Mouse (Mus musculus) layer of hippocampus, postnatal 14 days (tissue): Measurements from ENCODE around the gene Hdgfl3. TPM values are rescaled to one million over a fixed set of nuclear protein-coding genes. Genes with fewer than 3 reads are reported as not detected.

Source experiments
- DNase-seq, 2 experiments: peaks; one replicate each; pipeline ENCODE4 v3.0.0; 2021 to 2022; ENCODE audit warnings: low spot score in 2 of 2, mixed read lengths in 1 of 2
- total RNA-seq, 2 experiments: library from RNA; stranded (reverse); gene quantifications; 2 replicates each; pipeline ENCODE4 v1.2.3; 2021

The Hdgfl3 gene
- total RNA-seq, 2 experiments from 2014 or later = 54.9 to 58.9 TPM

DNA sequence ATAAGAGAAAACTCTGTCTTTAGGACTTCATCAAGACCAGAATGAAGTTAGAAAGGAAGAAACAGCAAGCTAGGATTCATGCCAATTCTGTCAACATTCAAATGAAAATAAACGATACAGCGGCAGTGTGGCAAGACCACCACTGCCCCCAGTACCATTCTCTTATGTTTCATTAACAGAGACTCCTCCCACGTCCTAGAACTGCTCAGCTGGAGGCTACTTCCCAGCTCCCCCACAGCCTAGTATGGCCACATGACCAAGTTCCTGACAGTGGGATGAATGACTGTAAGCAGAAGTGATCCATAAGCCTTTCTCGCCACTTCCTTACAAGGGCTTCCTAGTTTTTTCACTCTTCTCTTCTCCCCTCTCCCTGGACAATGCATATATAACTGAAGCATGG is 30.2 kb downstream of the Hdgfl3 start:
- no peak for DNase-seq

GRCm38 (mm10) chr7:81899361-81899760 is 34.9 kb downstream of the Hdgfl3 start:
- no peak for DNase-seq

GRCm38 (mm10) chr7:81885128-81885527 is 49.1 kb downstream of the Hdgfl3 start:
- DNase-seq = no peak

DNA sequence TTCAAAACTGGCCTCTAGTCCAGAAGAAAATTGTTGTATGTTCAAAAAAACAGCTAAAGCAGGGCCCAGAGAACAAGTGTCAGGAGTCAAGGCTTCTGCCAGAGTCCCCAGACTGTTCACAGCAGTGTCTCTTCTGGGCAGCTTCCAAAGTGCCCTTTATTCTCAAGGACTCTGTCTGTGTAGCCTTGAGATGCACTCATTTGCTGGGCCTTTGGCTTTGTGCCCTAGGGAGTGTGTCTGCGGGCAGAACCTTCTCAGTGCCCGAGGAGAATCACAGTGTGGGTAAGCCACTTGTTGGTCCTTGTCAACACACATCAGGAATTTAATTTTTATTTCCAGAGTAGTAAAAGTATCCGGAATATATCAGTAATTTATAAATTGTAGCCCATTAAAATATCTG is 52.7 kb downstream of the Hdgfl3 start:
- no peak for DNase-seq

DNA sequence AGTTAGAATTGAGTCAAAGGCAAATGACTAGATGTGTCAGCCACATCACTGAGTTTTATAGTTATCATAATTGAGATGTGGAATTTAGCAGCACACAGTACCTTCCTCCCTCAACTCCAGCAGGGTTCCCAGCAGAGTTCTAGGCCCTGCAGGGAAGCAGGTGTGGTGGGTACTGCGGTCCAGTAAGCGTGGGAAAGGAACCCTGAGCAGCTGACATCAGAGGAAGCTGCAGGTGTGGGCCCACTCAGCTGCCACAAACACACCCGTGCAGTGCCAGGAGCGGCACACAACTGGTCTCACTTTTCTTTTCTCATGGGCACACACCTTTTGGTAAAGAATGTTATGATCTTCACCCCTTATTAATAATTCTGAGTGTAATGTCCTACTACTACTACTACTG is 53.5 kb downstream of the Hdgfl3 start:
- no peak for DNase-seq

- no peak for DNase-seq
Observed at GRCm38 (mm10) chr7:81880286-81880685, 54.0 kb downstream of the Hdgfl3 start.

- no peak for DNase-seq
Observed at GRCm38 (mm10) chr7:81875372-81875771, 58.9 kb downstream of the Hdgfl3 start.

DNA sequence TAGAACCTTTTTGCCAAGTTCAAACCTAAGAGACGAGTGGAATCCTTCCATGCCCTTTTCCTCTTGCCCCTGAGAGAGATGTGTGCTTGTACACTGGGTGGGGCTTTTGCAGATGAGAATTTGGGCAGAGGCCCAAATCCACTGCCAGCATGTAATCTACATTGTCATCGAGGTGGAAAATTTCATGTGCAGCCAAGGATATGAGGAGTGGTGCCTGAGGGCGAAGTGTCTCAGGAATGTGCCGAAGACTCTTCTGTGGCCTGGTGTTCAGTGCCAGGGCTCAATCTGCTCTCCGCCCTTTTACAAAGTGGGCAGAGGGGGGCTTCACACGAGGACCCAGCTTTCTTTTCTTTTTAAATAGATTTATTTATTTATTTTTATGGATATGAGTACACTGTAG is 59.6 kb downstream of the Hdgfl3 start:
- DNase-seq = no peak

- no peak for DNase-seq
Observed at GRCm38 (mm10) chr7:81873807-81874206, 60.5 kb downstream of the Hdgfl3 start.

GRCm38 (mm10) chr7:81872493-81873013 is 61.7 kb downstream of the Hdgfl3 start:
- no peak for DNase-seq

DNA sequence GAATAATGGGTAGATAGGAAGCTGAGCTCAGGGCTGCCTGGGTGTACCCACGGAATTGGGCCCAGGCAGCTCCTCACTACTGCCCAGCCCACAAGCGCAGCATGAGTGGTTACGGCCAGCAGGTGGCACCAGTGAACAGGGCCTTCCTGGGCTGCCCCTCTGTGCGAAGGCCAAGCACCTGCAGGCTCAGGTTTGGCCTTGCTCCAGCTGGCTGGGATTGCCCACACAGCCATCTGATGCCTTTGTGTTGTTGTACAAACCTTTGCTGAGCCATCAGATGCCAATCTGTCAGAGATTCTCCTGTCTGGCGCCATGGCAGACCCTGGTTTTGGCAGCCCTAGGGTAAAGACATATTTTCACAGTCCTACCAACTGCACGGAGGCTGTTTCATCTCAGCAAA is 66.1 kb downstream of the Hdgfl3 start:
- peak; percentile 78 to 89 for DNase-seq

DNA sequence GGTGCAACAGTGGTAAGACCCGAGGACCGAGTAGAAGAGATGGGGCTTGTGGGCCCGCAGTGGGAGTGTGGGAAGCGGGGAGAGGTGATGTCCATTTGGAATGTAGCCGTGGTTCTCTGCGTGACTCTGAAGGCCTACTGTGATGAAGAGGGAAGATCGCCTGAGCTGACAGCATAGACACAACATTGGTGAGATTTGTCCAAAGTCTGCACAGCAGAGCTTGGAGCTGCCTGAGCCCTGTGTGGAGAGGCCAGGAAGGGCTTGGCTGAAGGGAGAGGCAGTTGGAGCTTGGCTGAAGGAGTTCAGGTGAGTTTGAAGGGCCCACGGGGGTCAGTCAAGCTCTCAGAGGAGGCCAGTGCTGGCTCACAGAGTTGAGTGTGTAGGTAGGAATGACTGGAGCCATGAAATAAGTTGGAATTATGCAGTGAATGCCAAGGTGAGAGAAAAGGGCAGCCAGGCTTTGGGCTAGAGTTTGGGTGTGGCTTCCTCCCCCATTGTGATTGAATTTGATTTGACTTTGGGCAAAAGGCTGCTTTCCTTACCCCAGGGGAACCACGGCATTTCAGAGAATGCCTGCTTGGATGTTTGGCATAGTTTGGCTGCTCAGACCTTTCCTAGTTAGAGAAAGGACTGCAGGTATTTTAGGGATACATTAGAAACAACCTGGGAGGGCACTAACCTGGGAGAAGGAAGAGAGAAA is 66.9 kb downstream of the Hdgfl3 start:
- DNase-seq = no peak

DNA sequence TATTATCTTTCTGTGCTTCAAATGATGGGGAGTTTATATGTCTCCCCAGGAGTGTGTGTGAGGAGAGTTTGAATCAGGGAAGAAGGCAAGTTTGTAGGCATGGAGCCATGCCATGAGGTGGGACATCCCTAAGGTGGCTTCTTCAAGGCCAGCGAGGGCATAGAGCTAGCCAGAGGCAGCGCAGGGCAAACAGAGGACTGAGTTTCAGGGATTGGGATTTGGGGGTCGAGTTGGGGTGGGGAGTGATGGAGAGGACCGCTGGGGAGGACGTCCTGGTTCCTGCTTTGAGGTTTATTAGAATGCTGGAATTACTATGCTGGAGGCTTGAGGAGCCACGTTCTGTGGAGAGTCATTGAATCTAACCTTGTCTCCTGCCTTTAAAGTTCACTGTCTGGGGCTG is 68.3 kb downstream of the Hdgfl3 start:
- no peak for DNase-seq

DNA sequence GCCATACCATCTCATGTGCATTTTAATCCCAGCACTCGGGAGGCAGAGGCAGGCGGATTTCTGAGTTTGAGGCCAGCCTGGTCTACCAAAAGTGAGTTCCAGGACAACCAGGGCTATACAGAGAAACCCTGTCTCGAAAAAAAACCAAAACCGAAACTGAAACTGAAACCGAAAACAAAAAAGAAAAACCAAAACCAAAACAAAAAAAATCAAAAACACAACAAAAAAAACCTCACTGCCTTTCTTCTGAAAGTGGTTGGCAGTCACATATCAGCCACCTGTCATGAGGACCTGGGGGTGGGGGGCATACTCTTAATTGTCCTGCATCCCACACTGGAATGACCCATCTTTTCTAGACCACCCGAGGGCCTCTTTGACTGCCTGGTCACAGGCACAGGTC is 69.7 kb downstream of the Hdgfl3 start:
- DNase-seq = no peak

DNA sequence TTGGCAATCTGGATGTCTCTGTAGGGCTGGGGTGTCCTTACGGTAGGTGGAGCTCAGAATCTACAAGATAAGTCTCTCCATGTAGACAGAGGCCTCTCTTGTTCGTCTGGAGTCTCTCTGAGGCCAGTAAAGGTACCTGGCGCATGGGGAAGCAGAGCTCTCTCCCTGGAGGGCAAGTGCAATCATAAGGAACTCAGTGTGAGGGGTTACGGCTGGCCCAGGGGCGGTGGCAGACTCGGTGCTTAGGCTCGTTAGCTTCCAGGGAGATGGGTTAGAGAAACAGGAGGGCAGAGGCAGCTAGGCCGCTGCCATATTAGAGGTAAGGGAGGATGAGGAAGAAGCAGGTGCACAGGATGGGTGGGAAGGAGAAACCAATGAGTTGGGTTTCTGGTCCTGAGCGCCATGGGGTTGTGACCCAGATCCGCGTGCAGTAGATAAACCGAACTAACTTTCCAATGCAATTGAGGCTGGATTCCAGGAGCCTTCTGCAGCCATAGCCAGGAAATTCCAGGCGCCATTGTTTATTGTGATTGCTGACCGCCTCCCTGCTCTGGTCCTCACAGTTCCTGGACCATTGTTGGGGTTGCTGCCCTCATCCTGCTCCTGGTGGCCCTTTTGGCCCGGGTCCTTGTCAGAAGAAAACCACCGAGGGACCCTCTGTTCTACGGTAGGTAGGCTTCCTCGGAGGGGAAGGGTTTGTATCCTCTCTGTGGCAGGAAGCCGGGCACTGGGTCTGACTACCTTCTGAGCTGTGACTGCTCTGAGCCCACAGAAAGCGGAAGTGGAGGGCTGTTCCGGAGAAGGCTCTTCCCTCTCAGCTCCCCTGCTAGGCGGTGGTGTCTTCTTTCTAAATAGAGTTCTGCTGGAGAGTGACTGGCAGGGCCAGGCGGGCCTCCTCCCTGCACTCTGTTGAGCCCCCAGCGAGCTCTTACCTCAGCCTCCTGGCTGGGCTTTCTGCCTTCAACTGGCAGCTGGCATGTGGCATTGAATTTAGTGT is 71.4 kb downstream of the Hdgfl3 start:
- DNase-seq = peak in 1 of 2 experiments; percentile 26

- DNase-seq = no peak
Observed at GRCm38 (mm10) chr7:81861921-81862320, 72.4 kb downstream of the Hdgfl3 start.

DNA sequence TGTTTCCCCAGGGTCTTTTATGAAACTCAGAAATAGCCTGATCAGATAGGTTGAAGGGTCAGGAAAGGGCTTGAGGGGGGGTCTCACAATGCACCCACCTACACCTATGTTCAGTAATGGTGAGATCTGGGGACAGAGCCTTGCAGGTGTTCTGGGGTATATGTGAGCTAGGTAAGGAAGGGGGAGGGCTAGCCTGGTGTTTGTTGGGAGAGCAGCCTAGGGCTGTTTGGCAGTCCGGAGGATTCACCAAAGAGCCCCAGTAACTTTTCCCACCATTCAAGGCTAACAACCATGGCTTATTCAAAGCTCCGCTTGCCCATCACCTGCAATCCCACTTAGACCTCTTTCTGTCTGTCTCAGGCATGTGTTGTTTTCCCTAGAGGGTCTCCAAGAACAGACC is 72.8 kb downstream of the Hdgfl3 start:
- DNase-seq = no peak

DNA sequence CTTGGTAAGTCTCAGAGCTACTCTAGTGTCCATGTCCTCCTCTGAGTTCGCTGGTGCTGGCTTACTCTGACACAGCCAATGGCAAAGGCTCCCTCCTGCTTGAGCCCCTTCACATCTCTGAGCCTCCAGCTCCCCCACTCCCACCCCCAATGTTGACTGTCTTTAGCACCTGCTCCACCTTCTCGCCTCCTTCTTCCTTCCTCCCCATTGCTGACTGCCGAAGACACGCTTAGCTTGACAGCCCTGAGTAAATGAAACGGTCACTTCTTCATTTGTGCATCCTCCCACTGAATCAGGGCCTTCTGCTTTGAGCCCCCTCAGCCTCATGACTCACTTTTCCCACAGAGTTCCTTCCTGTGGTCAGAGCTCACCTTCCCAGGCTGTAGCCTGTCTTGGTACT is 73.3 kb downstream of the Hdgfl3 start:
- DNase-seq = no peak

- peak in 1 of 2 experiments; percentile 34 for DNase-seq
Observed at GRCm38 (mm10) chr7:81860071-81860470, 74.2 kb downstream of the Hdgfl3 start.

GRCm38 (mm10) chr7:81858968-81859721 is 75.1 kb downstream of the Hdgfl3 start, which contains the start of gene Tm6sf1:
Gene Tm6sf1 (plus strand): TSS chr7:81859001.
- no peak for DNase-seq

DNA sequence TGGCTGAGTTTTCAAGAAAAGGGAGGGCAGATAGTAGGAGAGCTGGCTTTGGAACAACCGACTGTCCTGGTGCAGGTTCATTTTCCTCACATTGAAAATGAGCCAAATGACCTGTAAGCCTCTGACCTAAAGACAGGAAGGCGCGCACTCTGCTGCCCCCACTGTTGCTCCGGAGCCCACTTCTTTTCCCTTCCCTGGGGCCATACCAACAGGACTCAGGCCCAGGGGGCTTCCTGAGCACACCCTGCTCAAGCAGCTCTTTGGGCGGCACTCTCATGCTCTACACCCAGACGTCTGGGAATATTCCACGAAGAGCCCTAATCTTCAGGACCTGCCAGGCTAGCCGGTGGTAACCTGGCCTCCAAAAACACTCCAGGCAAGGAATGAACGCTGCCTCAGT is 76.0 kb downstream of the Hdgfl3 start:
- no peak for DNase-seq
